Mouse (Mus musculus): ENCODE measurements around the gene Spsb1. TPM values are rescaled to one million over a fixed set of nuclear protein-coding genes. Genes with fewer than 3 reads are reported as not detected.

Gene Spsb1
- total and polyA plus RNA-seq, 3 experiments, result 0.04 to 0.19 (median 0.07) TPM

GRCm38 (mm10) chr4:149942831-149943741 is 11.8 kb downstream of the Spsb1 start:
- H3K27me3 ChIP-seq (replicated peaks), result peaks cover 65% of the 10 kb centered on the region
- dilution Hi-C loops (cut with MboI; ENCODE audit: extremely low pct_ligation_motif_present, extremely low pct_unique_long_range_greater_than_20kb, low sequenced_read_pairs), result no loop called here
- DNase-seq (ENCODE audit: extremely low read depth), result no peak
- H3K9ac ChIP-seq (ENCODE audit: insufficient read depth, low read depth), result no peak overlapping the region
- H3K4me3 ChIP-seq (replicated peaks in 1 of 3; ENCODE audit: low read depth in 2 of 3, low read length in 2 of 3, poor library complexity in 1 of 3), result no peak overlapping the region
- no peaks in the 10 kb centered on the region for H3K79me2 ChIP-seq (replicated peaks; ENCODE audit: control insufficient read depth, extremely low read depth, insufficient read depth, poor library complexity, severe bottlenecking)
- in situ Hi-C loops (cut with MboI; ENCODE audit: low pct_ligation_motif_present, low pct_unique_long_range_greater_than_20kb, low sequenced_read_pairs), result loop anchor here (10.0 kb wide), 1 partner anchor 68 kb away; no protein-coding TSS in a partner anchor
- TF ChIP-seq JUN (IDR thresholded peaks at IDR 0.05; ENCODE audit: insufficient read depth, low read depth, low read length) (no peak), ZMIZ1 (IDR thresholded peaks at IDR 0.05; ENCODE audit: low read depth, low read length) (no peak), SMC3 (IDR thresholded peaks at IDR 0.05; ENCODE audit: low read depth, low read length) (no peak), MAZ (IDR thresholded peaks at IDR 0.05; ENCODE audit: low read depth, low read length) (no peak), ZKSCAN1 (IDR thresholded peaks at IDR 0.05; ENCODE audit: borderline replicate concordance, low read depth, low read length) (no peak), USF1 (IDR thresholded peaks at IDR 0.05; ENCODE audit: low read depth, low read length) (no peak), ZC3H11A (IDR thresholded peaks at IDR 0.05; ENCODE audit: low read depth, low read length) (no peak), NELFE (IDR thresholded peaks at IDR 0.05; ENCODE audit: low read depth, low read length) (no peak)
- no peaks in the 10 kb centered on the region for H3K36me3 ChIP-seq (replicated peaks in 1 of 2; ENCODE audit: control insufficient read depth in 1 of 2, insufficient read depth in 1 of 2, low read length in 1 of 2)
- no peaks in the 10 kb centered on the region for H3K9me3 ChIP-seq (replicated peaks; ENCODE audit: low read length)
- no peak overlapping the region for H3K27ac ChIP-seq (ENCODE audit: insufficient read depth, low read depth)
- H3K4me1 ChIP-seq (ENCODE audit: control insufficient read depth in 1 of 2, insufficient read depth in 2 of 2), result peaks cover 0 to 4% of the 10 kb centered on the region in 2 experiments; a peak in 1 of 4 replicates
- no peak overlapping the region for H3K4me2 ChIP-seq (ENCODE audit: insufficient read depth, low read depth, poor library complexity, severe bottlenecking)

GRCm38 (mm10) chr4:149941067-149941755 is 13.6 kb downstream of the Spsb1 start:
- Histone ChIP-seq H3K4me3 (replicated peaks in 1 of 3; ENCODE audit: low read depth in 2 of 3, low read length in 2 of 3, poor library complexity in 1 of 3) (no peak overlapping the region), H3K27me3 (replicated peaks) (peaks cover 72% of the 10 kb centered on the region), H3K9me3 (replicated peaks; ENCODE audit: low read length) (no peaks in the 10 kb centered on the region), H3K79me2 (replicated peaks; ENCODE audit: control insufficient read depth, extremely low read depth, insufficient read depth, poor library complexity, severe bottlenecking) (no peaks in the 10 kb centered on the region), H3K27ac (ENCODE audit: insufficient read depth, low read depth) (no peak overlapping the region), H3K36me3 (replicated peaks in 1 of 2; ENCODE audit: control insufficient read depth in 1 of 2, insufficient read depth in 1 of 2, low read length in 1 of 2) (no peaks in the 10 kb centered on the region), H3K9ac (ENCODE audit: insufficient read depth, low read depth) (no peak overlapping the region), H3K4me2 (ENCODE audit: insufficient read depth, low read depth, poor library complexity, severe bottlenecking) (no peak overlapping the region), H3K4me1 (ENCODE audit: control insufficient read depth in 1 of 2, insufficient read depth in 2 of 2) (peaks cover 2 to 13% of the 10 kb centered on the region in 2 experiments)
- dilution Hi-C loops (cut with MboI; ENCODE audit: extremely low pct_ligation_motif_present, extremely low pct_unique_long_range_greater_than_20kb, low sequenced_read_pairs) (no loop called here), in situ Hi-C loops (cut with MboI; ENCODE audit: low pct_ligation_motif_present, low pct_unique_long_range_greater_than_20kb, low sequenced_read_pairs) (loop anchor here (10.0 kb wide), 1 partner anchor 66 kb away; no protein-coding TSS in a partner anchor)
- no peak for TF ChIP-seq HCFC1 (IDR thresholded peaks at IDR 0.05; ENCODE audit: low read depth, low read length)
- TF ChIP-seq MAFK (IDR thresholded peaks at IDR 0.05; ENCODE audit: insufficient replicate concordance, low read length), result no peak
- no peak for TF ChIP-seq KAT2A (IDR thresholded peaks at IDR 0.05; ENCODE audit: insufficient replicate concordance, low read length)
- TF ChIP-seq MAZ (IDR thresholded peaks at IDR 0.05; ENCODE audit: low read depth, low read length), result no peak
- TF ChIP-seq JUND (conservative IDR thresholded peaks at IDR 0.05; ENCODE audit: low read depth, low read length), result no peak
- no peak for TF ChIP-seq USF2 (conservative IDR thresholded peaks at IDR 0.05; ENCODE audit: low read depth, low read length)
- no peak for TF ChIP-seq ZKSCAN1 (IDR thresholded peaks at IDR 0.05; ENCODE audit: borderline replicate concordance, low read depth, low read length)
- no peak for TF ChIP-seq MYC (IDR thresholded peaks at IDR 0.05; ENCODE audit: low read depth, low read length)
- no peak for TF ChIP-seq JUN (IDR thresholded peaks at IDR 0.05; ENCODE audit: insufficient read depth, low read depth, low read length)
- DNase-seq (ENCODE audit: extremely low read depth), result no peak
